Mouse (Mus musculus) mesoderm, embryonic 11.5 days (tissue): ENCODE data around the gene Haspin.
"Not testable (repeated sequence)": the region's sequence is repeated elsewhere in the genome, so short reads cannot be mapped to it uniquely, and the experiment has no call there.

Source experiments
- DNase-seq: peaks from one replicate; pipeline ENCODE4 v3.0.0-alpha.2; 2012; ENCODE audit warnings: low read depth, low spot score

Gene Haspin

DNA sequence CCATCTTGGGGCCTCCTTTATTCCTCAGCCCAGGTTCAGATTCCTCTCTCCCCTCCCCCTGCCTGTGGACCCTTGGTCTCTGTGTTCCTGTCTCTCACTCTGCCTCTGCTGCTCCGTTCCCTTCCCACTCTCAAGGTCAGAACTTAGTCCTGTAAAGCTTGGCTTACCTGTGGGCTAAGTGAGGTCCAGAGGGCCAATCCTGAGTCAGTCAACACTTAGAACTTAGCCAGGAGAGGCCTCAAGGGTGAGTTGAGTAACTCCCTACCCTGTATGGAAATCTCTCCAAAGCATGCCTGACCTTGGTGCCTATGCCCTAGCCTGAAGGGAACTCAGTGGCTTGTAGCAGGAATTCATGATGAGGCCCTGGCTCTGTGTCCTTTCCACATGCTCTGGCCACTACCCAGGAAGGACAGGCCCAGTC lies 6.2 kb upstream of the Haspin start:
- no peak for DNase-seq

DNA sequence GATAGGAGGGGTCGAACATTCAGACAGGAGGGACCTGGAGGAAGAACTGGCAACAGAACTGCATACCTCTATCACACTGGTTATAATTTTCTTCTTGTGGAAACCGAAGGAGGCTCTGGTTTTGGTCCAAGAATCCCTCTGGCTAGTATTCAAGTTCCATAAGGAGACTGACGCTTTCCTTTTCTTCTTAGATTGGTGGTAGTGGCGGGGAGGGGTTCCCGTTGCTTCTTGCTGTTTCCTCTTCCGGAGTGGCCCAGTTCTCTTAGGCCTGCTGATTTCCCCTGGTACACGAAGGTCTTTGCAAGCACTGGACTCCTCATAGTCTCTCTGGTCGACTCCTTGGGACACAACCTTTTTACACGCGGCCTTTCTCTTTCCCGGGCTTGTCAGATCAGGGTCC lies 978 bp downstream of the Haspin start:
- no peak for DNase-seq

- no peak for DNase-seq
These were observed 1.5 kb downstream of the Haspin start for GRCm38 (mm10) chr11:73136587-73136986.

DNA sequence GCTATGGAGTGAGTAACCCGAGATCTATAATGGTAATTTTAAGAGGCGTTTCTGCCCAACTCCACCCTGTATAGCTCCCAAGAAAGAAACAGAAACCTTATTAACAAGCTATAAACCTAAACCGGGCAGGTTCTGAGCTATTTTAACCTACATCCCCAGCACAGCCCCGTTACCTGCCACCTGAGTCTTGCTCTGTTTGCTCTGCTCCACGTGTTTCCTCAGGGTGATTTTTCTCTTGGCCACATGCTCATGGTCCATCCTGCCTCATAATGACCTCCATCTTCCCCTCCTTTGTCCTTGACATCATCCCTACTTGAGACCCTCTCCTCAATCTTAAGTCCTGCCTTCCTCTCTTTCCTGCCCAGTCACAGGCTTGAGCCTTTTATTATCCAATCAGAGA lies 3.9 kb downstream of the Haspin start:
- no peak for DNase-seq

GRCm38 (mm10) chr11:73132999-73133398 lies 5.1 kb downstream of the Haspin start:
- no peak for DNase-seq

DNA sequence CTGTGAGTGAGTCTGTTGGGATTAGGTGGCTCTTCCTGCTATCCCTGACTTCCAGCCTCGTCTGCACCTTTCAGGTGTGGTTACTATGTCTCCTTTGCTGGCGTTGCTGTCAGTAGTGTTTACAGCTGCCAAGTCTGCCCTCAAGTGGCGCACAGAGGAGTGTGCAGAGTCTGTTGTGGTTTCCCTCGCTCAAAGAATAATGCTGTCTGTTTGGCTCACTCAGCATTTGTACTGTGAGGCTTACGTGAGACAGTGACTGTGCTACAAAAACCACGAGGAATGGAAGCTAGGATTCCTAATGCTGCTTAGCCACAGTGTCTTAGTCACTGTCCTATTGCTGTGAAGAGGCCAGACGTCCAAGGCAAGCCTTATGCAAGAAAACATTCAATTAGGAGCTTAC lies 7.1 kb downstream of the Haspin start:
- DNase-seq, result no peak

DNA sequence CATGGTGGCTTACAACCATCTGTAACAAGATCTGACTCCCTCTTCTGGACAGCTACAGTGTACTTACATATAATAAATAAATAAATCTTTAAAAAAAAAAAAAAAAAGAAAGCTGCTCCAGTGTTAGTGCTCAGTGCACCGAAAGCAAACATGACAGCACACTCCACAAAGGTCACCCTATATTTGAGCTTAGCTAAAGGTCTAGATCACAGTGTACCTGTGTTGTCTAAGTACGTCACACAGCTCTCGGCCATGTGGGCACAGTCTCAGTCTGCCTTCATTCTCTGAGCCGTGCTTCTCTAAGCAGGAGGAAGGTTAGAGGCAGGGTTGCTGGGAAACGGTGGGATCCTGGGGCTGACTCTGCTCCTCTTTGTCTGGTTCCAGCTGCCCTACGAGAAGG lies 11.6 kb downstream of the Haspin start:
- DNase-seq, result no peak

GRCm38 (mm10) chr11:73111414-73111813 lies 26.7 kb downstream of the Haspin start:
- DNase-seq, result no peak

DNA sequence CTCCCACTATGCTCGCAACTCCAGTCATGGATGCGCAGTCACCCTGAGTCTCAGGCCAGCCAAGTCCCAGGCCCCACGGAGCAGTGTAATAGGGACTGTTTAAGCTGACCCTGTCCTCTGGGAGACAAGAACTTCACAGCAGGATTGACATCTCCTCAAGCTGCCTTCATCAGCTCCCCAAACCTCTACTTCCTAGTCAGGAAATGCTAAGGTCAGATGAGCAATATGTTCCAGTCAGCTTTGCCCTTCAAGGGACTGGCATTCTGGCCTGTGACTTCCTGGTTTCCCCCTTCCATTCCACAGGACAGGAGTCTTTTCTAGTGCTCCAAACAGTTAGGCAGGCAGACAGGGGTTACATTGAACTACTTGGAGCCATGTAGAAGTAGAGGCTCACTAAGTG lies 28.2 kb downstream of the Haspin start:
- DNase-seq, result no peak

DNA sequence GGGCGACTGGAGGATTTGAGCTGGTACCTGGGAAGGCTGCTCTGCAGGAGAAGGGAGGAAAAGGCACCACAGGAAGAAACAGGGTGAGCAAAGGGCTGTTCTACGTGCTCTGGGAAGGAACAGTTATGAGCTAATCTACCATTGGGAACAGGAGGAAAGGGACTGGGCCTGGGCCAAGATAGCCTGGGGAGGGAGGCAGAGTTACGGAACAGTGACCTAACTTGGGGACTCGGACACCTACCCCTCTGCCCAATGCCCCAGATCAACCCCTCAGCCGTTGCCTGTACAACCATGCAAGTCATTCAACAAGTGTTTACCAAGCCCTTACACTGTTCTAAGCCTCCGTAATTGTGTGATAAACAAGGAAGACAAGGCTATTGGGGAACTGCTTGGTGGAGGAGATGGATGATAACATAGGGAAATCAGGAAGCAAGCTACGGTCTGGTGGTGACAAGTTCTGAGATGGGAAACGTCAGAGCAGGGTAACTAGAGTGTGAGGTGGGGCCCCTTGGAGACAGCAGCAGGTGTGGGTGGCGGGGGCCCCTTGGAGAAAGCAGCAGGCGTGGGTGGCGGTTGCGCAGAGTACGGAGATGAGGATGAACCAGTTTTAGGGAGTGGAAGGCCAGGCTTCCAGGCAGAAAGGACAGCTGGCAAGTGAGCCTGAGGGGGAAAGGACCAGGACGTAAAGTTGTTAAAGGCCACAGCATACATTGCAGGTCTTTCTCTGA lies 29.0 kb downstream of the Haspin start:
- DNase-seq, result no peak

GRCm38 (mm10) chr11:73108195-73108897 lies 29.7 kb downstream of the Haspin start:
- DNase-seq, result no peak

- DNase-seq, result not testable (repeated sequence)
These were observed 30.7 kb downstream of the Haspin start for GRCm38 (mm10) chr11:73107358-73107757.

- DNase-seq, result no peak
These were observed 32.8 kb downstream of the Haspin start for GRCm38 (mm10) chr11:73105246-73105645.

DNA sequence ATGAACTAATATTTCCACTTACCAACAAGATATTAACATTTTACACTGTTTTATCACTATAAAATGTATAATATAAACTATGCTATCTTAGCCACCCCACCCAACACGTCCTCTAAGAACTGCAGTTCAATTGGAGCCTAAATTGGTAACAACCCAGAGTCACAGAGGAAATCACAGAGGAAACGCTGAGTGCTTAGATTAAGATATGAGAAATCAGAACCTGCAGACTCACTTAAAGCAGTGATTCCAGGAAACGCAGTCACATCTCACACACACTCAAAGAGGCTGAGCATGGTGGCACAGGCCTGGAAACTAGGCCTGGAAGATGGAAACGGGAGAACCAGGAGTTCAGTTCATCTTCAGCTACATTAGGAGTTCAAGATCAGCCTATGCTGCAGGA lies 36.8 kb downstream of the Haspin start:
- no peak for DNase-seq

DNA sequence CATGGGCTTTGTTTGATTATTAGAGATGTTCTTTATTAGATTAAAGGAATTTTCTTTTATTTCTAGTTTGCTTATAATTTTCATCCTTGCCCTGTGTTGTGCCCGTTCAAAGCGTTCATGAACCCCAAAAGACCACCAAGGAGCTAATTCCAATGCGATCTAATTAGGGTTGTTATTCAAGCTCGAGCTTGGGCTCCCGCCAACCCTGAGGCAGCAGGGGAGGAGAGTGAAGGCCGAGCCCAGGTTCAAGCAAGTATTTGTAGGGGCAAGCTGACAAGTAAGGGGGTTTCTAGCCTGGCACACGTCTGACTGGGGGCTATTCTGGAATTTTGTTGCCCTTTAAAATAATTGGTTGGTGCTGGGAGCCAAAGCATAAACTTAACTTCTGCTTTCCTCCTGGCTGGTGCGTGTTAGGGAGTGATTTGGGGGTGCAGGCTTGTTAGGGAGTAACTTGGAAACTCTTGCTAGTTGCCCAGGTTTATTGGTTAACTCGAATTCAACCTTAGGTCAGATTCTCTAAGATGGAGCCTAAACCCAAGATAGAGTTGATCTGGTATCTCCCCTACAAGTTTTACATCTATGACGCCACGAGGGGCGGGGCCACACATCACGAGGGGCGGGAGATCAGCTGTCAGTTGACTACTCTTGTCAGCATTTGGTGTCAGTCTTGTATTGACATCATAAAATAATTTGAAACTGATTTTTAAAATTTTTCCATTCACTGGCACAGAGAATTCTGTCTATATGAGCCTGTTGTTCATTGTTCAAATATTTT lies 37.9 kb downstream of the Haspin start:
- no peak for DNase-seq

DNA sequence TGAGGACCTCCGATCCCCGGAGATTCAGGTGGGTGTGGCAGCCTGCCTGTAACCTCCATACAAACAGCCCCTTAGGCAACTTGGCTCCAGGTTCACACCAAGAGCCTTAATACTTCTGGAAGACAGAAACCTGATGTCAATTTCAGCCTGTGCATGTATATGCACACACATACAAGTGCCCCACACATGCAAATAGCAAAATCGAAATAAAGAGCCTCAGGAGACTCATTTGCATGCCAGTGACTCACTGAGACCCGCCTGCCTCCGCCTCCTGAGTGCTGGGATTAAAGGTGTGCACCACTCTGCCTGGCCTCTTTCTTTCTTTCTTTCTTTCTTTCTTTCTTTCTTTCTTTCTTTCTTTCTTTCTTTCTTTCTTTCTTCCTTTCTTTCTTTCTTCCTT lies 39.2 kb downstream of the Haspin start:
- no peak for DNase-seq

DNA sequence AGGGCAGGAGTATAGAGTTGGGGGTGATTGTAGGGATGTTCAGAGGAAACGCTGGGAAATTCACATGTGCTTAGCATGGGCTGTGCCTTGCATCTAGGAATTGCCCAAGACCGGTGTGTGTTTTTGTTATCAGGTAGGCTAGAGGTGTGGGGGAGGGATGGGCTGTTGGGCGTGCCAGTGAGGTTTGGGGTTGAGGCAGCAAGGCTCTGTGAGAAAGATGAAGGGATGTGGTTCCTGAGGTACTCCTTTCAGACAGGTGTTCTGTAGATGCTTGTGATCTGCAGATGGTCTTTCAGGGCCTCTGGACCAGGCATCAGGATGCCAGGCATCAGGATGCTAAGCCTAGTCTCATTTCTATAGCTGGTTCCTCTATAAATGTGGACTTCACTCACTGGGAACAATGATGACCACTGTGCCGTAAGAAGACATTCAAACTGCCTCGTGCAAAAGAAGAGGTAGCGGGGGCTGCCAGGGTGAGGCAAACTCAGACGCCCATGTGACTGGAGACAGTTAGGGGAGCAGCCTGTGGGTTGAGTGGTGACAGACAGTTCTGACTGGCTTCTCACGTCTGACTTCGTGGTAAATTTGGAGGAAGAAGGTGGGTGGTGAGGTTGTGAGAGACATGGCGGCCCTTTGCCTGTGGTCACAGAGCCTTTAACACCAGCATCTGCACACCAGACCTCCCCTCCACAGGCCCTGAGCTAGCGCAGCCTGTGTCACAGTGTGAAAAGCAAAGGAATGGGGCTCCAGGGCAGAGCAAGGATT lies 43.7 kb downstream of the Haspin start:
- DNase-seq, result no peak

DNA sequence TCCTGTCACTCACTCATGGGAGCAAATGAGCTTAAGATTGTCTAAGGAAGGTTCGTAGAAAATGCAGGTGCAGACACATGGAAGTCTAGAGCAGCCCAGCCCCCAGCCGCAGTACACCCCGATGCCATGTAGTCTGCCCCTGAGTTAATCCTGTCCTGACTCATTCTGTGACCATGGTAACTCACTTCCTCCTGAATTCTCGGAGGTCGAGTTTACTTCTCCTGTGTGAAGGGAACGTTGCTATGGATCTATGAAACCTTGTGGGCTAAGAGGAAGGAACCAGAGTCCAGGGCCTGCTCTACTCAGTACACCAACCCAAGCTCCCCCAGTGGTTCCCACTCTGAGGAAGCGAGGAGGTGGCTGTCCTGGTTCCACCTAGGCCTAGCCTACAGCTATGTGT lies 45.2 kb downstream of the Haspin start:
- DNase-seq, result no peak

GRCm38 (mm10) chr11:73092057-73092456 lies 46.0 kb downstream of the Haspin start:
- no peak for DNase-seq

DNA sequence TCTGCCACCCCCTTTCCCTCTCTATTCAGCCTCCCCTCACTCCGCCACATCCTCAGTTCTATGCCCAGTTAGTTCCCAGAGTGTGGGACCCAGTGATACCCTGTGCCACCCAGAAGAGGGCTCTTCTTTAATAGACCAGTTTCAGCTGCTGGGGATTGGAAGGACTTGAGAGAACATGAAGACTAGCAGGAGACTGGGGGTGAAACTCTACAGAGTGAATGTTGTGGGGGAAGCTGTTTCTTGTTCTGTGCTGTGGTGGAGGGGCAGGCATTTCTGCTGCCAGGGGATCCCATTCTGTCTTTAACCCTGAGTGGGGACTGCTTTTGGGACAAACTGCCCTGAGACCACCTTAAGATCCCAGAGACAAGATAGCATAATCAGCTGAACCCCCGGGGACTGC lies 47.3 kb downstream of the Haspin start:
- DNase-seq, result no peak

DNA sequence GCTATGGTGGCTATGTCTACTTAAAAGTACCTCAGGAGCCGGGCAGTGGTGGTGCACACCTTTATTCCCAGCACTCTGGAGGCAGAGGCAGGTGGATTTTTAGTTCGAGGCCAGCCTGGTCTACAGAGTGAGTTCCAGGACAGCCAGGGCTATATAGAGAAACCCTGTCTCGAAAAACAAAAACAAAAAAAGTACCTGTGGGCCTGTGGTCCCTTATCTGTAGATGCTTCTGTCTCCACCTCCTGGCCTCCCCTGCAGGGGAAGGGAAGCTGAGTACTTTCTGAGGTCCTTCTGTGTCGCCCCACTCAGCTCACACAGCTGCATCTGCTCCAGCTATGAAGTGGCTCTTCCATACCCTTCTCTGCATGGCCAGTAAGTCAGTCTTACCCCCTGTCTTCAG lies 47.8 kb downstream of the Haspin start, which contains the start of gene Itgae:
Gene Itgae (plus strand): TSS at position 301 of the 400 bp plus-strand sequence.
- DNase-seq, result no peak
